Mouse (Mus musculus) adrenal gland, postnatal 14 days (tissue): ENCODE measurements at regions not wholly inside any gene's neighbourhood (a gene's known extent, or its start where the extent isn't known, plus 50 kb on each side); places are given as distances from the start of the nearest gene placed in this dataset.
"Not testable (repeated sequence)": the region's sequence is repeated elsewhere in the genome, so short reads cannot be mapped to it uniquely, and the experiment has no call there.

Experiments used
- DNase-seq: peaks from one replicate; pipeline ENCODE4 v3.0.0; 2021; ENCODE audit warnings: mixed read lengths

DNA sequence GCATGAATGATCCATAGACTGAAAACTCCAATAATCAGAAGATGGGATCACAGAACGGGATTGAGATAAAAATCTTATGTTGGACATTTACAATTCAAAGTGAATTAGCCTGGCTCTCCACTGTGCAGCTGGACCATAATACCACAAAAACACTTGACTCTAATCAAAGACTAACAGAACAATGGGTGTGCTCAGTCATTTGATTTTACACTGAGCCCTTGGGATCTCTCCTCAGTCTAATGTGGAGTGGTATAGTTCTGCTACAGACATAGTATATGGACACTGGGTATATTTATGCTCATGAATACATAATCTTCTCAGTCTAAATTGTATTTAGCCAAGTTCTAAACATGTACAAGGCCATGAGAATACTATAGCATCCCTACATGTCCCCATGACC, 149.4 kb upstream of the Gm10306 start:
- no peak for DNase-seq

DNA sequence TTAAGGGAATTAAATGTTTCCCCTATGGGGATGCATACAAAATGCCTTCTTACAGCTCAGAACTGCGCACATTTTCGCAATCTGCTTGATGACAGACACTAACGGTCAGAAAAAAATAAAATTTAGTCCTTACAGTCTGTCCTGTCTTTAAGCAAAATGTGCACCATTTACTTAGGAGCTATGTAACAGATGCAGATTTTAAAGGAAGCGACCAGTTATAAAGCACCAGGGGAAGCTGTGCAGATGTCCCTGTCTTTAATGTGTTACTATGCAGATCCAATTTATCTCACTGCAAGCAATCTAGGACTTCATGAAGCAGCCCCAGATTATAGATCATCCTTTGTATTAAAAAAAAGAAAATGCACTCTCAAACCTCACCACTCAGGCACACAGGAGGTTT, 148.8 kb upstream of the Gm10306 start:
- DNase-seq: no peak

DNA sequence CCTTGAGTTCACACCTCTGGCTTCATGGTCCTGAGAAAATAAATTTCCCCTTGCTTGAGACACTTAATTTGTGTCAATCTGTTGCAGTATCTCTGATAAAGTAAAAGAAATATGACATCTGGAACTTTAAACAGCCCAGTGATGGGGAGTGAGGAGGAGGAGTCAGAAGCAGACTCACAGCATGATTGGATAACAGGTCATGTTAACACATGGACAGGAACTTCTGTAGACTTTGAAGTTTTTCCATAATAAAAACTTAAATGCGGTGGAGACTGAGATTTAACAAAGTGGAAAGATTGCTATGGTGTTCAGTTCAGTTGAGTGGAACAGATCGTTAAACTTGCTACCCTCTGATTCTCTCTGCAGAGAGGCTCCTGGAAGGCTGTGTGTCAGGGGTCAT, 143.7 kb upstream of the Gm10306 start:
- no peak for DNase-seq

DNA sequence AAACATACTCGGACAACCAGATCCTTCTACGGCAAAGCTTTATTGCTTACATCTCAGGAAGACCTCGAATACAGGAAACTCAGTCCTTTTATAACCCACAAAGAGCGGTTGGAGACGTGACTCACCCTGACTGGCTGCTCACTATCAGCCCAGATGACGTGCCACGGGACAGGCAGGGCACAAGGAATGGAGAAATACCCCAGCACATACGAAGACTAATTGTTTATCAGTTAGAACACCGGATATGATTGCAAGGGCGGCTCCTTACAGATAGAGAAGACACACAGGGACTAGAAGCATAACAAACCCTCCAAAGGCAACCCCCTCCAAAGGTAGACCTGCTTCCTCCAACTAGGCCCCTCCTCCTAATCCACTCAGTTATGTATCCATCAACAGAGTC, 130.8 kb upstream of the Gm10306 start:
- DNase-seq: not testable (repeated sequence)

DNA sequence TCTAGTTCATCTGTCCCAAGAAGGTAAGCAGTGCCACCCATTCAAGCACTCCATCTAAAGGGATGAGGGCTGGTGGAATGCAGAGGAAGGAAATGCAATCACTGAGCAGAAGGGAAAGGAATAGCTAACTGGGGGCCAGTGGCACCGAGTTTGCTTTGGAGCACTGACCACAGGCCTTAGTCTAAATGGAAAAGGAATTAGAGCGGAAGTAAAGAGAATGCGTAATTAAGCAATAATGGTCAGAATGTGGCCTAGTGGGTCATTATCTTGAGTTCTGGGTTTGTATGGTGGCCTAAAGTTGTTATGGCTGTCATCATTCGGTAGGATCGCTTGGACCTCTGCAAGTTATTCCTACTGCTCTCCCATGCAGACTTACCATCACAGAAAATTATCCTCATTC, 128.8 kb upstream of the Gm10306 start:
- DNase-seq: no peak

DNA sequence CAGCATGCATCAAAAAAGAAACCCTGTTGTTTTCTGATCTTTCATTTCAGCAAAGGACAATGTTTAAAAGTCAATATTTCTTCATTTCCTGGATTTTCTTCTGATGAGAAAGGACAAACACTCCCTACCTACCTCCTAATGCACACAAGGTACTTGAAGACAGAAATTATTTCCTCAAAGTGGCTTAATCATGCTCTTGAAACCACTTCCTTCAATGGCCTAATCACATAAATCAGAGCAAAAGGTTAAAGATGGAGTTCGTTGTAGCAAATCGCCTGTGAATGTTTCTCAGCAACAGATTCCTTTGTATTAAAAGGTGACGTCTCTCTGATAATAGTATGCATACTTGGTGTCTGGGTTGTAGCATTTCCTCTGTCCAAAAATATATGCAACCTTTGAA, 124.3 kb upstream of the Gm10306 start:
- DNase-seq: no peak

DNA sequence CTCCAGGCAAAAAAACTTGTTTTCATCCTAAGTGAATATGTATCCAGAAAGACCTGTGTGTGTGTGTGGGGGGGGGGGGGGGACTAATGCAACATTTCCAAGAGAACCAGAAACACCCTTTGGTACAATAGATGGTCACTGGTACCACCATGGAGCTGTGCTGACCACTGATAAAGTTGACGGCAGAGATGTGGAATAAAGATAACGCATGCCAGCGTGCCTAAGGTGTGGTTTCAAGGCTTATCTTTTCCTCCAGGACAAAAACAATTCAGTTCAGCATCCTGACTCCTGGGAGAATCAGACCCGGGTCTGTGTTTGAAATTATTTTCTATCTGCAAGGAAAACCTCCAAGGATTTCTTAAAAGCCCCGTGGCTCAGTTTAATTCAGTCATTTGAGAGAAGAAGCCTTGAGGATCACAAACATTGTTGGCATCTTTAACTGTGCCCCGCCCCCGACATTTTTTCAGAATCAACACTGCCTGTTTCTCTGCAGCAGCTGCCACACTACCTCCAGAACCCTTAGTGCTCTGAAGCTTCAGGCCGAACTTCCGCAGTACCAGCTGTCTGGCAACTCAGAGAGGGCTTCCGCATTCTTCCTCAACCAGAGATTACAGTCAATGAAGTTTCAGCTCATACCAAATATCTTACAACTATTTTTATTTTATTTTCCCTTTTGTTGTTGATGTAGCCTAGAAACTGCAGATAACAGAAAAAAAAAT, 118.5 kb upstream of the Gm10306 start:
- DNase-seq: peak; percentile 6

DNA sequence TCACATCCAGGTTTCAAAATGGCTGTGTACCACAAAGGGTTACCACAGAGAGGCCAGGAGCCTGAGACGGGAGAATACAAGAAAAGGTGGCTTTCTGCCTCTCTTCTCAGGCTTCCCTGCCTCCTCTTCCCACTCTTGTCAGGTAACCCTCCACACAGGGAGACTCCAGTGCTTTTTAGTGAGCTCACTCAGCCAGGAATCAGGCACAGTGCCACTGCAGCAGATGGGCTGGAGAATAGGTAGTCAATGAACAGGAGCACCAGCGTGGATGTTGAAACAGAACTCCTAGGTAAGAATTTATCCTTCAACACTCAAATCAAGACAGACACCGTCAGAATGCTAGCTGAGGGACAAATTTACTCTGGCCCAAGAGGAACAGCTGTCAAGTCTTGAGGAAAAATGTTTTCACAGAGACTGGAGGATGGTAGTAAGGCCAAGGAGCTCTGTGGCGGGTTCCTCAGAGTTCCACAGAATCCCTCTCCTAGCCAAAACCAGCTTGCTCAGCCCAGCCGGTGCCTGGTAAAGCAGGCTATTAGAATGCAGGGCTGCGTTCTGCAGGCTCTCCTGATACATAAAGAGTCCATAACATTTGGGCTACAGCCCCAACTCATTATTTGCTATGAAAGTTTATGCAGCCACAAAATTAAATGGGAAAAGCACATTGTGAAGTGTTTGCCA, 117.0 kb upstream of the Gm10306 start:
- DNase-seq: no peak

DNA sequence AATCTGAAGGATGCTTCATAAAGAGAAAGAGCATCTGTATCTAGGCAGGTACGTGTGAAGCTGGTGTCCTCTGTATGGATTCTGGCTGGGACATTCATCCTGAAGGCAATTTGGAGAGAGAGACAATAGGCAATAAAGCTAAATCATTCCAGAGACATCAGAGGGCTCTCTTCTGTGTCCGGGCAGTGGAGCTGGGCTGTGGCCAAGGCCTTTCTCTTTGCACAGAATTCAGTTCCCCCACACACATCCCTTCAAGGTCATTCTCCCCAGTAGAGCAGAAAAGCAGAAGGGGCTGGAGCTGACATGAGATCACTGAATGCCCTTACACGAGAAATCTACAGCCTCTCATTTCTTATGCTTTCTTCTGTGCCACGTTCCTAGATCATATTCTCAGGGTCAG, 109.7 kb upstream of the Gm10306 start:
- peak; percentile 59 for DNase-seq
